Mouse (Mus musculus): ENCODE data around the gene Gm20517. TPM values are rescaled to one million over a fixed set of nuclear protein-coding genes. Genes with fewer than 3 reads are reported as not detected.

Gm20517 gene
- polyA plus RNA-seq, 1 experiment: not detected

- H3K4me3 ChIP-seq (ENCODE audit: insufficient read depth, low read depth, low read length): no peak overlapping the region
- WGBS: 61% methylated on average over 20 of the region's 20 CpGs
- no peak overlapping the region for H3K27ac ChIP-seq (ENCODE audit: insufficient read depth, low read depth, low read length)
- peaks cover 5% of the 10 kb centered on the region; the same call in 1 of the 2 replicates for H3K4me1 ChIP-seq (ENCODE audit: control insufficient read depth, insufficient read depth, low read length)
- TF ChIP-seq CTCF (IDR thresholded peaks at IDR 0.05; ENCODE audit: insufficient read depth, low read depth, low read length) (no peak), POLR2A (IDR thresholded peaks at IDR 0.05; ENCODE audit: insufficient read depth, low read depth, low read length) (no peak)
Measured at GRCm38 (mm10) chr17:47703556-47703955, 92.2 kb downstream of the Gm20517 start.

GRCm38 (mm10) chr17:47704692-47705091 lies 93.3 kb downstream of the Gm20517 start:
- Histone ChIP-seq H3K4me1 (ENCODE audit: control insufficient read depth, insufficient read depth, low read length) (peaks cover 5% of the 10 kb centered on the region; the same call in 1 of the 2 replicates), H3K27ac (ENCODE audit: insufficient read depth, low read depth, low read length) (no peak overlapping the region), H3K4me3 (ENCODE audit: insufficient read depth, low read depth, low read length) (no peak overlapping the region)
- WGBS: 86% methylated on average over 4 of the region's 4 CpGs
- TF ChIP-seq POLR2A (IDR thresholded peaks at IDR 0.05; ENCODE audit: insufficient read depth, low read depth, low read length) (no peak), CTCF (IDR thresholded peaks at IDR 0.05; ENCODE audit: insufficient read depth, low read depth, low read length) (no peak)

DNA sequence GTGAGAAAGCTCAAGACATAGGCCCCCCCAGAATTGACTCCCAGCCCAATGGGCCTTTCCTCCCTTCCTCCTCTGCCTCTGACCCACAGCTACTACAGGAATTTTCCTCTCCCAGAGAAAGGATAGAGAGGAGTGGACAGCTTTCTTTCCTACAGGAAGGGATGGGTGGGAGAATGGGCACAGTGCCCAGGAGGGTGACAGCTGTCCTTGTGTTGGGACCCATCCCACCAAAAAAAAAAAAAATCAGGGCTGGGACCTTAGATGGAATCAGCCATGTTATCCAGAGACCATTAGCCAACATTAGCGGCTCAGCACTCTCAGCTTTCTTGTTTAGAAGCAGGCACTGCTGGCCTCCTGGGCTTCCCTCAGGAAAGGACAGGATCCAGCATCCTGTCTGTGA lies 94.8 kb downstream of the Gm20517 start:
- H3K4me3 ChIP-seq (ENCODE audit: insufficient read depth, low read depth, low read length): no peak overlapping the region
- H3K4me1 ChIP-seq (ENCODE audit: control insufficient read depth, insufficient read depth, low read length): peaks cover 5% of the 10 kb centered on the region; the same call in 1 of the 2 replicates
- 74% methylated on average over 1 of the region's 1 CpGs for WGBS
- TF ChIP-seq POLR2A (IDR thresholded peaks at IDR 0.05; ENCODE audit: insufficient read depth, low read depth, low read length): no peak
- no peak for TF ChIP-seq CTCF (IDR thresholded peaks at IDR 0.05; ENCODE audit: insufficient read depth, low read depth, low read length)
- H3K27ac ChIP-seq (ENCODE audit: insufficient read depth, low read depth, low read length): no peak overlapping the region

DNA sequence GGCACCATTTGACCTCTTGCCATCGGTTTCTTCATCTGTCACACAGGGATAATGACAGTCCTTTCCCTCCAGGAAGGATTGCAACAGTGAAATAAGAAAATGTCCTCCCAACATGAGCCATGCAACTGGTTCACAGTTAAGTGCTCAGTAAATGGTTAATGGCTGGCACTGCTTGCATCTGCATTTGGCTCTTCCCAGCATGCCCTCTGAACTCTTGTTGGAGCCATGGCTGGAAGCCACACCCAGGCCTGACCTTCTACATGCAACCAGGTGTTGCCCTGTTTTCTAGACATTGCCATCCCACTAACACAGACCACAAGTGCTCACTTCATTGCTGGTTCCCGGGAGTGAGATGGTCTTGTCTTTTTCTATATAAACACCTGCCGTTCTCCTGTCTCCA lies 96.6 kb downstream of the Gm20517 start:
- Histone ChIP-seq H3K4me1 (ENCODE audit: control insufficient read depth, insufficient read depth, low read length) (peaks cover 2% of the 10 kb centered on the region; the same call in 1 of the 2 replicates), H3K27ac (ENCODE audit: insufficient read depth, low read depth, low read length) (no peak overlapping the region), H3K4me3 (ENCODE audit: insufficient read depth, low read depth, low read length) (no peak overlapping the region)
- no peak for TF ChIP-seq CTCF (IDR thresholded peaks at IDR 0.05; ENCODE audit: insufficient read depth, low read depth, low read length)
- no peak for TF ChIP-seq POLR2A (IDR thresholded peaks at IDR 0.05; ENCODE audit: insufficient read depth, low read depth, low read length)
- WGBS: 82% methylated on average over 3 of the region's 3 CpGs

- H3K27ac ChIP-seq (ENCODE audit: insufficient read depth, low read depth, low read length): no peak overlapping the region
- no peak overlapping the region for H3K4me3 ChIP-seq (ENCODE audit: insufficient read depth, low read depth, low read length)
- 78% methylated on average over 4 of the region's 4 CpGs for WGBS
- peaks cover 5% of the 10 kb centered on the region; the same call in 1 of the 2 replicates for H3K4me1 ChIP-seq (ENCODE audit: control insufficient read depth, insufficient read depth, low read length)
- TF ChIP-seq CTCF (IDR thresholded peaks at IDR 0.05; ENCODE audit: insufficient read depth, low read depth, low read length) (no peak), POLR2A (IDR thresholded peaks at IDR 0.05; ENCODE audit: insufficient read depth, low read depth, low read length) (no peak)
Measured at GRCm38 (mm10) chr17:47708972-47709371, 97.6 kb downstream of the Gm20517 start.

GRCm38 (mm10) chr17:47710036-47710435 lies 98.6 kb downstream of the Gm20517 start:
- Histone ChIP-seq H3K27ac (ENCODE audit: insufficient read depth, low read depth, low read length) (no peak overlapping the region), H3K4me1 (ENCODE audit: control insufficient read depth, insufficient read depth, low read length) (peaks cover 5% of the 10 kb centered on the region; the same call in 1 of the 2 replicates), H3K4me3 (ENCODE audit: insufficient read depth, low read depth, low read length) (no peak overlapping the region)
- TF ChIP-seq POLR2A (IDR thresholded peaks at IDR 0.05; ENCODE audit: insufficient read depth, low read depth, low read length) (no peak), CTCF (IDR thresholded peaks at IDR 0.05; ENCODE audit: insufficient read depth, low read depth, low read length) (no peak)
- 87% methylated on average over 3 of the region's 3 CpGs for WGBS

GRCm38 (mm10) chr17:47711883-47712282 lies 100.5 kb downstream of the Gm20517 start:
- Histone ChIP-seq H3K27ac (ENCODE audit: insufficient read depth, low read depth, low read length) (no peak overlapping the region), H3K4me3 (ENCODE audit: insufficient read depth, low read depth, low read length) (no peak overlapping the region), H3K4me1 (ENCODE audit: control insufficient read depth, insufficient read depth, low read length) (peaks cover 5% of the 10 kb centered on the region; the same call in 1 of the 2 replicates)
- 78% methylated on average over 6 of the region's 6 CpGs for WGBS
- TF ChIP-seq CTCF (IDR thresholded peaks at IDR 0.05; ENCODE audit: insufficient read depth, low read depth, low read length): no peak
- no peak for TF ChIP-seq POLR2A (IDR thresholded peaks at IDR 0.05; ENCODE audit: insufficient read depth, low read depth, low read length)

GRCm38 (mm10) chr17:47712889-47713571 lies 101.6 kb downstream of the Gm20517 start:
- no peak overlapping the region for H3K27ac ChIP-seq (ENCODE audit: insufficient read depth, low read depth, low read length)
- WGBS: 50% methylated on average over 16 of the region's 22 CpGs
- peaks cover 5% of the 10 kb centered on the region; the same call in 1 of the 2 replicates for H3K4me1 ChIP-seq (ENCODE audit: control insufficient read depth, insufficient read depth, low read length)
- no peak overlapping the region for H3K4me3 ChIP-seq (ENCODE audit: insufficient read depth, low read depth, low read length)
- TF ChIP-seq CTCF (IDR thresholded peaks at IDR 0.05; ENCODE audit: insufficient read depth, low read depth, low read length) (no peak), POLR2A (IDR thresholded peaks at IDR 0.05; ENCODE audit: insufficient read depth, low read depth, low read length) (no peak)

- Histone ChIP-seq H3K4me3 (ENCODE audit: insufficient read depth, low read depth, low read length) (no peak overlapping the region), H3K4me1 (ENCODE audit: control insufficient read depth, insufficient read depth, low read length) (peaks cover 5% of the 10 kb centered on the region; the same call in 1 of the 2 replicates), H3K27ac (ENCODE audit: insufficient read depth, low read depth, low read length) (no peak overlapping the region)
- no peak for TF ChIP-seq CTCF (IDR thresholded peaks at IDR 0.05; ENCODE audit: insufficient read depth, low read depth, low read length)
- WGBS: 61% methylated on average over 3 of the region's 3 CpGs
Measured at GRCm38 (mm10) chr17:47715037-47715436, 103.6 kb downstream of the Gm20517 start.
